Mouse (Mus musculus): ENCODE results near the gene Ces1e.

Ces1e gene

DNA sequence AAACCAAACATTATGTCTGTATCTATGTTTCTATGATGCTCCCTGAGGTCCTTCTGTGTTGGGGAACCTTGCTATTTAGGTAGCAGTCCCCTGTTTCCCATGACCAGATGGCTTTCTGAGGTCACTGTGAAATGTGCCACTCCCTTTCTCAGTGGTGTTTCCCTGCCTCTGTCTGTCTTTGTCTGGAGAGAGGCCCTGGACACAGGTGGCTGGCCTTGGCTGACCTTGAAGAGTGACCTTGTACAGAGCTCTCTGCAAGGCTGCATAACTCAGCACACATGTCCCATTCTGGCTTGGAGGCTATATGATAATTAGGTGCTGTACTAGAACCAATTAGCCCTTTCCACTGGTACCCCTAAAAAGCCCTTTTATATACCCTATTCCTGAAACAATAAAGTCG is 52.8 kb downstream of the Ces1e start:
- no peak for DNase-seq (ENCODE audit: low spot score)

DNA sequence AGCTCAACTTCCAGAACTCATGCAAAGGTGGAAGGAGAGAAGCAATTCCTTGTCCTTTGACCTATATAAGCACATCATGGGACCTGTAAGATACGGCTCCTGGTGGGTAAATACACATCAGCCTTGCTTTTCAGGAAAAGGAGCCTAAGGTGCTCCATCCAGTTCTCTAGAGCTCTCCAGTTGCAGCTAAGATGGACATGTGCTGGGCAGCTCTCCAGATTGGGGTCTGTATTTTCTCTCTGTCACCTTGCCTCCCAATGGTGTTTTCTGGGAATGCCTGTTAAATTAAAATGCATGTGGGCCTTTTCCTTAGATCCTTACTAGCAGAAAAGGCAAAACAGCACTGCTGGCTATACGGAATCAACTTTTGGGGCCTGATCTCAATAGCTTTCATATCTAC is 54.9 kb downstream of the Ces1e start:
- DNase-seq (ENCODE audit: low spot score) = no peak

DNA sequence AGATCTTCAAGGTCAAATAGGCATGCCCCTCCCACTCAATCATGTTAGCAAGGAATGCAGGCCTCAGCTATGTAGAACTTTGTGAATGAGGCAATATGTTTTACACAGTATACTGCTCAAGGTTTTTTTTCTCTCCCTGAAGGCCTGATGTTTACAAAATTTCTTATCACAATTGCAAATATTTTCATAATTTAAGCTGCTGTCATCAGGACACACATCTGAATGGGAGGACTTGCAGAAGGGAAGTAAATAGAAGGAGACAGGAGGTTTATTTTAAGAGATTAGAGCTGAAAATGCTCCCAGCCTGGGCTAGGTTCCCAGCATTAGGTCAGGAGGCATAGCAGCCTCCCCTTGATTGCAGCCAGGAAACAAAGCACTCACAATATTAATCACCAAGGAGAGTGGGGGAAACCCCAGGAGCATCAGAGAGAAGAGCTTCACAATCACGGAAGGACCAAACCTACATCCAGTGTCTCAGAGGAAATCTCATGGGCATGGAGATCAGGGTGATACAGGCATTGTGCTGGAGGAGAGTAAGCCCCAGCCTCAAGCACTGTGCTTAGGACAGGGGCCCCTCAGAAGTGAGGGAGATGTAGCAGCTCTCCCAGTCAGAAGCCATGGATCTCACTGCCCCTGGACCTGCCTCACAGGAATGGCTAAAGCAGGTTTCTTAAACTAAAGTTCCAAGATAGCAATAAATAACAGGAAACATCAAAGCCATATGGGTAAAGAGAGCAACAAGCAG is 57.4 kb downstream of the Ces1e start:
- peak; percentile 1 for DNase-seq (ENCODE audit: low spot score)

DNA sequence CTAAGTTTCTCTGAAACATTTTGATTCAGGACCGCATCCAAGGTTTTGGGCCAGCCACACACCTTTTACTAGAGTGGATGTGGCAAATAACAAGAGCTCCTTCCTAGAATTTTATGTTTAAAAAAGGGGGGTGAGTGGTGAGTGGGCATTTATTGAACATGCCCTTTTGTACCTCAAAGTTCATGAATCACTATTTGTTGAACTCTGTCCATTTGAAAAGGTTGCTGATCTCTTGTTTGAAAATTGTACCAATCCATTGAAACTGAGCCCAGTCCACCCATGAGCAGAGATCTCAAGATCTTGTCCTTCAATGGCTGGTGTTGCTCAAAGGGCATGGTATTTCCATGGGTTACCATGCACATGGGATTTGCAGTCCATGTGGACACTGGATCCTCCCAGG is 66.1 kb downstream of the Ces1e start:
- DNase-seq (ENCODE audit: low spot score) = no peak

DNA sequence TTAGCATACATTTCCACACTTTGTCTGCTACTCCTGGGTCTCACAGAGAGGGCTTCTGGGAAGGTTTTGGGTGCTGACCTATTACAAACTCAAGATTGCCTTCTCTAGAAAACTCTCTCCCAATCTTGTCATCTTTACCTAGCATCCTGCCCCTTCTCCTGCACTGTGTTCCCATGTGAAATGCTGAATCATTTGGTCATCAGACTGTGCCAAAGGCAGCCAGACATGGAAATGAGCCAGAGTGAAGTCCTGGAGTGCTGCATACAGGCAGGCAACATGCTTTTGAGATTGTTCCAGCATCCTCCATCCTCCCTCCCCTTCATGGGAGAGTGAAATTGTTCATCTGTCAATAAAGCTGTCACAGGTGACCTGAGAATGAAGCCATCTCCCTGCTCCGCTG is 78.0 kb downstream of the Ces1e start:
- no peak for DNase-seq (ENCODE audit: low spot score)

Data from yolk sac, embryonic 10.5 days (tissue).